Mouse (Mus musculus): Measurements from ENCODE around the gene Gm5426. TPM values are rescaled to one million over a fixed set of nuclear protein-coding genes. Genes with fewer than 3 reads are reported as not detected.

Gm5426 gene
- polyA plus RNA-seq, 1 experiment from 2014 or later, result not detected

GRCm38 (mm10) chr10:96105124-96105523 is 31.3 kb upstream of the Gm5426 start:
- Histone ChIP-seq H3K4me3 (ENCODE audit: low read depth, low read length) (no peak overlapping the region), H3K9ac (ENCODE audit: low read length) (no peak overlapping the region), H3K9me3 (ENCODE audit: control insufficient read depth, low read length) (no peaks in the 10 kb centered on the region), H3K4me1 (replicated peaks; ENCODE audit: control insufficient read depth, insufficient read depth, low read length) (no peaks in the 10 kb centered on the region), H3K27ac (ENCODE audit: low read depth) (no peak overlapping the region), H3K27me3 (replicated peaks; ENCODE audit: control insufficient read depth, insufficient read depth, low read length) (no peaks in the 10 kb centered on the region), H3K4me2 (ENCODE audit: low read length) (no peak overlapping the region), H3K36me3 (ENCODE audit: control insufficient read depth, insufficient read depth, low read length) (no peaks in the 10 kb centered on the region)
- ATAC-seq (replicated peaks; ENCODE audit: low FRiP score, low TSS enrichment, low read depth) (no peak), DNase-seq (ENCODE audit: low spot score) (no peak)
- WGBS, result 84% methylated on average over 2 of the region's 2 CpGs

GRCm38 (mm10) chr10:96106972-96107720 is 29.3 kb upstream of the Gm5426 start:
- Histone ChIP-seq H3K4me2 (ENCODE audit: low read length) (no peak overlapping the region), H3K27me3 (replicated peaks; ENCODE audit: control insufficient read depth, insufficient read depth, low read length) (no peaks in the 10 kb centered on the region), H3K4me1 (replicated peaks; ENCODE audit: control insufficient read depth, insufficient read depth, low read length) (no peaks in the 10 kb centered on the region), H3K9ac (ENCODE audit: low read length) (no peak overlapping the region), H3K9me3 (ENCODE audit: control insufficient read depth, low read length) (no peaks in the 10 kb centered on the region), H3K36me3 (ENCODE audit: control insufficient read depth, insufficient read depth, low read length) (no peaks in the 10 kb centered on the region), H3K4me3 (ENCODE audit: low read depth, low read length) (no peak overlapping the region), H3K27ac (ENCODE audit: low read depth) (no peak overlapping the region)
- WGBS, result 56% methylated on average over 4 of the region's 4 CpGs
- DNase-seq (ENCODE audit: low spot score) (no peak), ATAC-seq (replicated peaks; ENCODE audit: low FRiP score, low TSS enrichment, low read depth) (no peak)

GRCm38 (mm10) chr10:96107825-96108224 is 28.6 kb upstream of the Gm5426 start:
- no peak for DNase-seq (ENCODE audit: low spot score)
- Histone ChIP-seq H3K36me3 (ENCODE audit: control insufficient read depth, insufficient read depth, low read length) (no peaks in the 10 kb centered on the region), H3K4me2 (ENCODE audit: low read length) (no peak overlapping the region), H3K27me3 (replicated peaks; ENCODE audit: control insufficient read depth, insufficient read depth, low read length) (no peaks in the 10 kb centered on the region), H3K27ac (ENCODE audit: low read depth) (no peak overlapping the region), H3K4me3 (ENCODE audit: low read depth, low read length) (no peak overlapping the region), H3K9ac (ENCODE audit: low read length) (no peak overlapping the region), H3K9me3 (ENCODE audit: control insufficient read depth, low read length) (no peaks in the 10 kb centered on the region), H3K4me1 (replicated peaks; ENCODE audit: control insufficient read depth, insufficient read depth, low read length) (no peaks in the 10 kb centered on the region)
- ATAC-seq (replicated peaks; ENCODE audit: low FRiP score, low TSS enrichment, low read depth), result no peak
- WGBS, result 20% methylated on average over 1 of the region's 1 CpGs

GRCm38 (mm10) chr10:96115325-96115724 is 21.1 kb upstream of the Gm5426 start:
- no peak overlapping the region for H3K4me2 ChIP-seq (ENCODE audit: low read length)
- H3K36me3 ChIP-seq (ENCODE audit: control insufficient read depth, insufficient read depth, low read length), result no peaks in the 10 kb centered on the region
- DNase-seq (ENCODE audit: low spot score) (no peak), ATAC-seq (replicated peaks; ENCODE audit: low FRiP score, low TSS enrichment, low read depth) (no peak)
- H3K9ac ChIP-seq (ENCODE audit: low read length), result no peak overlapping the region
- no peaks in the 10 kb centered on the region for H3K27me3 ChIP-seq (replicated peaks; ENCODE audit: control insufficient read depth, insufficient read depth, low read length)
- no peaks in the 10 kb centered on the region for H3K9me3 ChIP-seq (ENCODE audit: control insufficient read depth, low read length)
- no peaks in the 10 kb centered on the region for H3K4me1 ChIP-seq (replicated peaks; ENCODE audit: control insufficient read depth, insufficient read depth, low read length)
- 70% methylated on average over 3 of the region's 3 CpGs for WGBS
- H3K27ac ChIP-seq (ENCODE audit: low read depth), result no peak overlapping the region
- H3K4me3 ChIP-seq (ENCODE audit: low read depth, low read length), result no peak overlapping the region

GRCm38 (mm10) chr10:96120821-96121220 is 15.6 kb upstream of the Gm5426 start:
- H3K4me2 ChIP-seq (ENCODE audit: low read length), result no peak overlapping the region
- no peak overlapping the region for H3K9ac ChIP-seq (ENCODE audit: low read length)
- no peak overlapping the region for H3K27ac ChIP-seq (ENCODE audit: low read depth)
- H3K36me3 ChIP-seq (ENCODE audit: control insufficient read depth, insufficient read depth, low read length), result no peaks in the 10 kb centered on the region
- no peaks in the 10 kb centered on the region for H3K9me3 ChIP-seq (ENCODE audit: control insufficient read depth, low read length)
- no peaks in the 10 kb centered on the region for H3K27me3 ChIP-seq (replicated peaks; ENCODE audit: control insufficient read depth, insufficient read depth, low read length)
- no peak for DNase-seq (ENCODE audit: low spot score)
- no peak for ATAC-seq (replicated peaks; ENCODE audit: low FRiP score, low TSS enrichment, low read depth)
- no peak overlapping the region for H3K4me3 ChIP-seq (ENCODE audit: low read depth, low read length)
- 77% methylated on average over 2 of the region's 2 CpGs for WGBS
- H3K4me1 ChIP-seq (replicated peaks; ENCODE audit: control insufficient read depth, insufficient read depth, low read length), result no peaks in the 10 kb centered on the region

GRCm38 (mm10) chr10:96121249-96122010 is 15.0 kb upstream of the Gm5426 start:
- DNase-seq (ENCODE audit: low spot score) (no peak), ATAC-seq (replicated peaks; ENCODE audit: low FRiP score, low TSS enrichment, low read depth) (no peak)
- WGBS, result 67% methylated on average over 4 of the region's 4 CpGs
- Histone ChIP-seq H3K9me3 (ENCODE audit: control insufficient read depth, low read length) (no peaks in the 10 kb centered on the region), H3K4me2 (ENCODE audit: low read length) (no peak overlapping the region), H3K4me3 (ENCODE audit: low read depth, low read length) (no peak overlapping the region), H3K4me1 (replicated peaks; ENCODE audit: control insufficient read depth, insufficient read depth, low read length) (no peaks in the 10 kb centered on the region), H3K27me3 (replicated peaks; ENCODE audit: control insufficient read depth, insufficient read depth, low read length) (no peaks in the 10 kb centered on the region), H3K9ac (ENCODE audit: low read length) (no peak overlapping the region), H3K27ac (ENCODE audit: low read depth) (no peak overlapping the region), H3K36me3 (ENCODE audit: control insufficient read depth, insufficient read depth, low read length) (no peaks in the 10 kb centered on the region)

- Histone ChIP-seq H3K9me3 (ENCODE audit: control insufficient read depth, low read length) (no peaks in the 10 kb centered on the region), H3K27ac (ENCODE audit: low read depth) (no peak overlapping the region), H3K27me3 (replicated peaks; ENCODE audit: control insufficient read depth, insufficient read depth, low read length) (no peaks in the 10 kb centered on the region), H3K4me3 (ENCODE audit: low read depth, low read length) (no peak overlapping the region), H3K4me1 (replicated peaks; ENCODE audit: control insufficient read depth, insufficient read depth, low read length) (no peaks in the 10 kb centered on the region), H3K4me2 (ENCODE audit: low read length) (no peak overlapping the region), H3K9ac (ENCODE audit: low read length) (no peak overlapping the region), H3K36me3 (ENCODE audit: control insufficient read depth, insufficient read depth, low read length) (no peaks in the 10 kb centered on the region)
- DNase-seq (ENCODE audit: low spot score) (no peak), ATAC-seq (replicated peaks; ENCODE audit: low FRiP score, low TSS enrichment, low read depth) (no peak)
- 83% methylated on average over 5 of the region's 5 CpGs for WGBS
Observed at GRCm38 (mm10) chr10:96123885-96124284, 12.5 kb upstream of the Gm5426 start.

GRCm38 (mm10) chr10:96124290-96124689 is 12.1 kb upstream of the Gm5426 start:
- no peak overlapping the region for H3K9ac ChIP-seq (ENCODE audit: low read length)
- WGBS, result 93% methylated on average over 1 of the region's 1 CpGs
- no peak overlapping the region for H3K4me2 ChIP-seq (ENCODE audit: low read length)
- no peaks in the 10 kb centered on the region for H3K27me3 ChIP-seq (replicated peaks; ENCODE audit: control insufficient read depth, insufficient read depth, low read length)
- H3K4me1 ChIP-seq (replicated peaks; ENCODE audit: control insufficient read depth, insufficient read depth, low read length), result no peaks in the 10 kb centered on the region
- H3K36me3 ChIP-seq (ENCODE audit: control insufficient read depth, insufficient read depth, low read length), result no peaks in the 10 kb centered on the region
- no peak overlapping the region for H3K4me3 ChIP-seq (ENCODE audit: low read depth, low read length)
- no peak for DNase-seq (ENCODE audit: low spot score)
- ATAC-seq (replicated peaks; ENCODE audit: low FRiP score, low TSS enrichment, low read depth), result no peak
- no peak overlapping the region for H3K27ac ChIP-seq (ENCODE audit: low read depth)
- no peaks in the 10 kb centered on the region for H3K9me3 ChIP-seq (ENCODE audit: control insufficient read depth, low read length)

Measured in intestine, embryonic 14.5 days (tissue).